Mouse (Mus musculus): ENCODE results near the gene Pde8a. TPM values are rescaled to one million over a fixed set of nuclear protein-coding genes. Genes with fewer than 3 reads are reported as not detected.

The Pde8a gene
- polyA plus RNA-seq, 1 experiment from 2014 or later: 3.5 TPM

- no peak overlapping the region for H3K27ac ChIP-seq (replicated peaks; ENCODE audit: low read depth, low read length)
- H3K4me3 ChIP-seq (ENCODE audit: low read depth, low read length): no peak overlapping the region
- ATAC-seq (ENCODE audit: insufficient number of reproducible peaks, low FRiP score, low TSS enrichment, low read depth): no peak
- H3K36me3 ChIP-seq (ENCODE audit: control insufficient read depth, insufficient read depth, low read length): no peaks in the 10 kb centered on the region
- no peaks in the 10 kb centered on the region for H3K27me3 ChIP-seq (ENCODE audit: control insufficient read depth, insufficient read depth, low read length)
- H3K4me2 ChIP-seq (ENCODE audit: low read depth, severe bottlenecking): peak overlapping the region; percentile 26; the same call in 1 of the 2 replicates
- no peaks in the 10 kb centered on the region for H3K9me3 ChIP-seq (ENCODE audit: control insufficient read depth, low read length)
- no peaks in the 10 kb centered on the region for H3K4me1 ChIP-seq (ENCODE audit: control insufficient read depth, insufficient read depth, low read length)
- no peak overlapping the region for H3K9ac ChIP-seq (ENCODE audit: low read length)
- 5% methylated on average over 13 of the region's 13 CpGs for WGBS
- peak; percentile 25 for DNase-seq (ENCODE audit: low spot score)
These were observed 159.0 kb downstream of the Pde8a start for GRCm38 (mm10) chr7:81372337-81372920.

DNA sequence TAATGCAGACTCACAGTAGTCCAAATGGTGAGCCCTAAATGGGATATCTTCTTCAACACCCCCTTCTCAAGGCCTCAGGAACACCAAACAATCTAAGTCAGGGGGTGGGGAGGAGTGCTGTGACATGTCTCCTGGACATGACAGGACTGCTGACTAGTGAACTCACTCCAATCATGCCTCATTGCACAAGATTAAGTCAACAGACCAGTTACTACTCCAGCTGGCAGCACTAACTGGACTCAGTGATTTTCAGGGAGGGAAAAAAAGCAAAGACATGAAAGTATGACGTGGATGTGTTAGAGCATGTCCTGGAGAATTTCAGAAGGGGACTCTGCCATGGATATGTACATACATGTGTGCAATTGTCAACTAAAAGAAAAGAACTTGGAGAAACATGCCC lies 166.0 kb downstream of the Pde8a start:
- ATAC-seq (ENCODE audit: insufficient number of reproducible peaks, low FRiP score, low TSS enrichment, low read depth) (no peak), DNase-seq (ENCODE audit: low spot score) (no peak)
- Histone ChIP-seq H3K36me3 (ENCODE audit: control insufficient read depth, insufficient read depth, low read length) (no peaks in the 10 kb centered on the region), H3K4me1 (ENCODE audit: control insufficient read depth, insufficient read depth, low read length) (no peaks in the 10 kb centered on the region), H3K27ac (replicated peaks; ENCODE audit: low read depth, low read length) (no peak overlapping the region), H3K4me2 (ENCODE audit: low read depth, severe bottlenecking) (no peak overlapping the region), H3K9me3 (ENCODE audit: control insufficient read depth, low read length) (no peaks in the 10 kb centered on the region), H3K27me3 (ENCODE audit: control insufficient read depth, insufficient read depth, low read length) (no peaks in the 10 kb centered on the region), H3K4me3 (ENCODE audit: low read depth, low read length) (no peak overlapping the region), H3K9ac (ENCODE audit: low read length) (no peak overlapping the region)
- 71% methylated on average over 1 of the region's 1 CpGs for WGBS

Other genes with a start within 250 kb of the Pde8a start
- gene Zfp592, start 219.9 kb upstream of the Pde8a start, polyA plus RNA-seq (2014; fragmentation: Nextera tagmentation; extraction: Ambion mirVana): 15.3 and 17.8 TPM in 2 replicates
- 0.20 and 0.33 TPM in 2 replicates for gene Alpk3, start 156.0 kb upstream of the Pde8a start, polyA plus RNA-seq (2014; fragmentation: Nextera tagmentation; extraction: Ambion mirVana)
- gene Slc28a1, start 98.8 kb upstream of the Pde8a start, polyA plus RNA-seq (2014; fragmentation: Nextera tagmentation; extraction: Ambion mirVana): 0.07 TPM in 1 of 2 replicates, not detected in the other
- 1,441 and 1,453 TPM in 2 replicates for gene Rps17, start 131.7 kb downstream of the Pde8a start, polyA plus RNA-seq (2014; fragmentation: Nextera tagmentation; extraction: Ambion mirVana)
- 0.12 and 0.35 TPM in 2 replicates for gene Cpeb1, start 241.9 kb downstream of the Pde8a start, polyA plus RNA-seq (2014; fragmentation: Nextera tagmentation; extraction: Ambion mirVana)